Mouse (Mus musculus): Measurements from ENCODE around the gene Olfr109.

Olfr109 gene

GRCm38 (mm10) chr17:37458616-37459015 is at the start of gene Olfr109:
Gene Olfr109 (plus strand): TSS chr17:37458916.
- TF ChIP-seq NANOG (IDR thresholded peaks at IDR 0.05; ENCODE audit: borderline replicate concordance, low read length): no peak
- TF ChIP-seq CTCF (conservative IDR thresholded peaks at IDR 0.05; ENCODE audit: low read length): no peak
- TF ChIP-seq POU5F1 (IDR thresholded peaks at IDR 0.05; ENCODE audit: borderline replicate concordance, low read length): no peak

GRCm38 (mm10) chr17:37413380-37413779 is 45.3 kb upstream of the Olfr109 start:
- no peaks in the 10 kb centered on the region for H3K4me1 ChIP-seq (replicated peaks; ENCODE audit: low read depth, low read length)
- no peaks in the 10 kb centered on the region; the same call in 1 of the 2 replicates for H3K9me3 ChIP-seq (ENCODE audit: low read length)
- H3K36me3 ChIP-seq (ENCODE audit: insufficient read depth, low read length): no peaks in the 10 kb centered on the region
- H3K27me3 ChIP-seq (ENCODE audit: insufficient read depth, low read length): no peaks in the 10 kb centered on the region
- no peak for TF ChIP-seq CTCF (conservative IDR thresholded peaks at IDR 0.05; ENCODE audit: low read length)
- TF ChIP-seq NANOG (IDR thresholded peaks at IDR 0.05; ENCODE audit: borderline replicate concordance, low read length): no peak
- no peak for TF ChIP-seq POU5F1 (IDR thresholded peaks at IDR 0.05; ENCODE audit: borderline replicate concordance, low read length)
- no peak overlapping the region for H3K4me3 ChIP-seq (replicated peaks; ENCODE audit: low read length)

More at GRCm38 (mm10) chr17:37458616-37459015, at the start of gene Olfr109:
- no peak within 1 kb of the TSS for H3K4me3 ChIP-seq (replicated peaks; ENCODE audit: low read length)
- no peaks in the 10 kb centered on the region for H3K36me3 ChIP-seq (ENCODE audit: insufficient read depth, low read length)
- no peaks in the 10 kb centered on the region for H3K4me1 ChIP-seq (replicated peaks; ENCODE audit: low read depth, low read length)
- H3K9me3 ChIP-seq (ENCODE audit: low read length): no peaks in the 10 kb centered on the region
- H3K27me3 ChIP-seq (ENCODE audit: insufficient read depth, low read length): no peaks in the 10 kb centered on the region

- H3K4me3 ChIP-seq (replicated peaks; ENCODE audit: low read length): no peak within 1 kb of the TSS
- no peaks in the 10 kb centered on the region for H3K9me3 ChIP-seq (ENCODE audit: low read length)
- H3K27me3 ChIP-seq (ENCODE audit: insufficient read depth, low read length): no peaks in the 10 kb centered on the region
- TF ChIP-seq NANOG (IDR thresholded peaks at IDR 0.05; ENCODE audit: borderline replicate concordance, low read length): no peak
- no peak for TF ChIP-seq POU5F1 (IDR thresholded peaks at IDR 0.05; ENCODE audit: borderline replicate concordance, low read length)
- no peak for TF ChIP-seq CTCF (conservative IDR thresholded peaks at IDR 0.05; ENCODE audit: low read length)
- H3K36me3 ChIP-seq (ENCODE audit: insufficient read depth, low read length): no peaks in the 10 kb centered on the region
- no peaks in the 10 kb centered on the region for H3K4me1 ChIP-seq (replicated peaks; ENCODE audit: low read depth, low read length)
Observed at GRCm38 (mm10) chr17:37445180-37445579, 13.5 kb upstream of the Olfr109 start, which contains the start of gene Olfr108. Gene Olfr108 (plus strand): TSS chr17:37445480.

GRCm38 (mm10) chr17:37483452-37483851 is 24.7 kb downstream of the Olfr109 start, which contains the start of gene H2-M2:
Gene H2-M2 (minus strand): TSS chr17:37483552.
- TF ChIP-seq NANOG (IDR thresholded peaks at IDR 0.05; ENCODE audit: borderline replicate concordance, low read length) (no peak), POU5F1 (IDR thresholded peaks at IDR 0.05; ENCODE audit: borderline replicate concordance, low read length) (no peak), CTCF (conservative IDR thresholded peaks at IDR 0.05; ENCODE audit: low read length) (no peak)
- no peaks in the 10 kb centered on the region for H3K4me1 ChIP-seq (replicated peaks; ENCODE audit: low read depth, low read length)
- no peaks in the 10 kb centered on the region for H3K36me3 ChIP-seq (ENCODE audit: insufficient read depth, low read length)
- H3K27me3 ChIP-seq (ENCODE audit: insufficient read depth, low read length): no peaks in the 10 kb centered on the region
- H3K4me3 ChIP-seq (replicated peaks; ENCODE audit: low read length): no peak within 1 kb of the TSS
- no peaks in the 10 kb centered on the region for H3K9me3 ChIP-seq (ENCODE audit: low read length)

DNA sequence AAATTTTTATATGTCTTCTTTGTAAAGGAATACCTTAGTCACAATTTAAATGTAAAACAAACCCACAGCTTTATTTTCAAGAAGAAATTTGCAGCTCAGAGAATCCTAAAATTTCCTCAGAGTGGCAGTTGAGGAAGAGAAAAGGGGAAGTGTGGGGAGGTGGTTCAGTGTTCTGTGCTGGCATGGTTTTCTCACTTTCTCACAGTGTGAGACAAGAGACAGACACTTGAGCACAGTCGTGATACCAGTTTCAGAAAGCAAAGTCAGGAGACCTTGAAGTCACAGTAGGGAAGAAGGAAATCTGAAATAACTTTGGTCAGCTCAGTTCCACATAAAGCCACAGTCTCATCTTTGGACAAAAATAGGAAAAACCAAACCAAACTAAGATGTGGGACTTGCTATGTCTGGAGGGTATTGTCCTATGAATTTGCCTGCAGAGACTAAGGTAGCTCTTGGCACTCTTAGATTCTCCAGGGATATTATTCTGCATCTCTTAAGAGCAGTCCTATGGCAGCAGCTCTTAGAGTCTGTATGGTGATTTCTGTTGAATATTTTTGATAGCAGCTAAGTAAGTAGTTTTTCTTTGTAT is 33.3 kb downstream of the Olfr109 start, which contains the start of gene Olfr110:
Gene Olfr110, plus strand, starts transcription at position 539 of the 589 bp plus-strand sequence.
- Histone ChIP-seq H3K4me3 (replicated peaks; ENCODE audit: low read length) (no peak within 1 kb of the TSS), H3K27me3 (ENCODE audit: insufficient read depth, low read length) (no peaks in the 10 kb centered on the region), H3K36me3 (ENCODE audit: insufficient read depth, low read length) (no peaks in the 10 kb centered on the region), H3K9me3 (ENCODE audit: low read length) (no peaks in the 10 kb centered on the region), H3K4me1 (replicated peaks; ENCODE audit: low read depth, low read length) (no peaks in the 10 kb centered on the region)
- TF ChIP-seq NANOG (IDR thresholded peaks at IDR 0.05; ENCODE audit: borderline replicate concordance, low read length): no peak
- TF ChIP-seq POU5F1 (IDR thresholded peaks at IDR 0.05; ENCODE audit: borderline replicate concordance, low read length): no peak
- TF ChIP-seq CTCF (conservative IDR thresholded peaks at IDR 0.05; ENCODE audit: low read length): no peak

DNA sequence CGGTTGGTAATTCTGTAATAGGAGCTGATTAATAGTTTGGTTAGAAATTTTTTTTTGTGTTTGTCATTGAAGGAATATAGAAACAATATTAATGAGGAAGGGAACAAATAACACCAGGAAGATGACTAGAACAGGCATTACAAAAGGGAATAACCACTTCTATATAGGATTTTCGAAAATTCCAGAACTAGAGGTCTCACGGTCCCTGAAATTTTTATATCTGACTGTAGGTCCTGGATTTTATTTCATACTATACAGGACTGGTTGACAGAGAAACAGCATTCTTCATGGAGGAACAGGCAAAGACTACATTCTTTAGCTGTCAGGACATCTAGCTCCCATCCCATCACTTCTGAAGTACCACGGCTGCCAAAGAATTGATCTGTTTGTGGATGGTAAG is 49.0 kb downstream of the Olfr109 start, which contains the start of gene Olfr111:
Gene Olfr111, plus strand, starts transcription at position 301 of the 400 bp plus-strand sequence.
- Histone ChIP-seq H3K9me3 (ENCODE audit: low read length) (0 out of 2 replicates have a peak, but pooled peaks cover 6% of the 10 kb centered on the region), H3K4me1 (replicated peaks; ENCODE audit: low read depth, low read length) (no peaks in the 10 kb centered on the region), H3K36me3 (ENCODE audit: insufficient read depth, low read length) (no peaks in the 10 kb centered on the region), H3K4me3 (replicated peaks; ENCODE audit: low read length) (no peak within 1 kb of the TSS), H3K27me3 (ENCODE audit: insufficient read depth, low read length) (no peaks in the 10 kb centered on the region)
- TF ChIP-seq POU5F1 (IDR thresholded peaks at IDR 0.05; ENCODE audit: borderline replicate concordance, low read length) (no peak), NANOG (IDR thresholded peaks at IDR 0.05; ENCODE audit: borderline replicate concordance, low read length) (no peak), CTCF (conservative IDR thresholded peaks at IDR 0.05; ENCODE audit: low read length) (no peak)

Data from E14TG2a.4 (cell line).